Mouse (Mus musculus): ENCODE results near the gene Uck2. TPM values are rescaled to one million over a fixed set of nuclear protein-coding genes. Genes with fewer than 3 reads are reported as not detected.

Gene Uck2
- polyA plus RNA-seq, 1 experiment from 2014 or later = 69.1 TPM

- Histone ChIP-seq H3K4me3 (peak overlapping the region; percentile 19), H3K36me3 (0 out of 2 replicates have a peak, but pooled peaks cover 4% of the 10 kb centered on the region), H3K4me1 (peaks cover 51% of the 10 kb centered on the region), H3K9ac (no peak overlapping the region), H3K27ac (peak overlapping the region; percentile 90), H3K27me3 (no peaks in the 10 kb centered on the region), H3K9me3 (no peaks in the 10 kb centered on the region), H3K4me2 (peak overlapping the region; percentile 45)
- ATAC-seq (ENCODE audit: insufficient number of reproducible peaks, low FRiP score, low TSS enrichment, low read depth) = peak; percentile 49; the same call in 1 of the 2 replicates
- 14% methylated on average over 19 of the region's 19 CpGs for WGBS
These were observed 14.6 kb downstream of the Uck2 start for GRCm38 (mm10) chr1:167270342-167271111.

DNA sequence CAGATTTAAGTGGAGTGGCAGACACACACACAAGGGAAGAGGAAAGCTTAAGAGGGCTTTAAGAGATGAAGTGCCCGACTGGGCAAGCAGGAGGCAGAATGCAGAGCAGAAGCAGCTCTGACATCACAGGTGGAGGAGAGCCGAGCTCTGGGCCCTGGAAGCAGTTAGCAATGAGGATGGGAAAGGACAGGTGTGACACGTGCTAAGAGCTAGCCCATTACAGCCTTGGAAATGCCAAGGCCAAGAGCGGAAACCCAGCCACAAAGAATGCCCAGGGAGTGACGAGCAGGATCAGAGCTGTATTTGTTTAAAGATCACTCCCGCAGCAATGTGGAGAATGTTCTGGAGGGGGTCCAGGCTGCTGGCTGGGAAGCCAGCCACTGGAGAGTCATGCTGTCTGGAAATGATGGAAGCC is 15.3 kb downstream of the Uck2 start:
- Histone ChIP-seq H3K4me3 (peak overlapping the region; percentile 19), H3K4me2 (peak overlapping the region; percentile 45), H3K9ac (no peak overlapping the region), H3K9me3 (no peaks in the 10 kb centered on the region), H3K4me1 (peaks cover 51% of the 10 kb centered on the region), H3K27ac (peak overlapping the region; percentile 90), H3K36me3 (0 out of 2 replicates have a peak, but pooled peaks cover 3% of the 10 kb centered on the region), H3K27me3 (no peaks in the 10 kb centered on the region)
- ATAC-seq (ENCODE audit: insufficient number of reproducible peaks, low FRiP score, low TSS enrichment, low read depth) = peak; percentile 64
- 9% methylated on average over 6 of the region's 6 CpGs for WGBS

DNA sequence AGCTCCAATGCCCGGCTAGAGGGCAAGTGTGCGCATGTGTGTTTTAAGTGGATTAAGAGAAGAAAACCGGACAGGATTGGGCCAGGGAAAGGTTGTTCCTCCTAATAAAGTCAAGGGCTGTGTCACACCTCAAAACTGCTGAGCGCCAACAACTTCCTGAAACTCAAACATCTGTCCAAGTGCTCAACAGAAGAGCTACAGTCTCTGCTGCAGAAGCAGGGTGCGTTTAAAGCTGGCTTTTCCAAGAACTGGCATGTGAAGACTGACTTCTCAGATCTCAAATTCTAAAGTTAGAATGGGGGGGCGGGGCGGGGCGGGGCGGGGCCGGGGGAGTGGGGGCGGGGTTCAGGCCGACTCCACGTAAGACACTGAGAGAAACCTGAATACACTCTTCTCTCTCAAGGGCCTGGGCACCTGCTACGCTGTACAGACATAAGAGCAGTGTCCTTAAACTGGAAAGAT is 15.7 kb downstream of the Uck2 start:
- H3K9me3 ChIP-seq = no peaks in the 10 kb centered on the region
- WGBS = 18% methylated on average over 14 of the region's 14 CpGs
- H3K4me1 ChIP-seq = peaks cover 54% of the 10 kb centered on the region
- no peak overlapping the region for H3K9ac ChIP-seq
- H3K4me3 ChIP-seq = 0 out of 2 replicates have a peak overlapping the region, but pooled peaks have one; percentile 5
- H3K4me2 ChIP-seq = peak overlapping the region; percentile 45
- peak; percentile 20 for ATAC-seq (ENCODE audit: insufficient number of reproducible peaks, low FRiP score, low TSS enrichment, low read depth)
- no peaks in the 10 kb centered on the region for H3K27me3 ChIP-seq
- H3K36me3 ChIP-seq = no peaks in the 10 kb centered on the region
- peak overlapping the region; percentile 90 for H3K27ac ChIP-seq

- H3K9me3 ChIP-seq = no peaks in the 10 kb centered on the region
- peaks cover 48% of the 10 kb centered on the region for H3K4me1 ChIP-seq
- no peak for ATAC-seq (ENCODE audit: insufficient number of reproducible peaks, low FRiP score, low TSS enrichment, low read depth)
- H3K4me3 ChIP-seq = no peak overlapping the region
- H3K9ac ChIP-seq = no peak overlapping the region
- H3K36me3 ChIP-seq = no peaks in the 10 kb centered on the region
- peak overlapping the region; percentile 90 for H3K27ac ChIP-seq
- 82% methylated on average over 9 of the region's 9 CpGs for WGBS
- no peaks in the 10 kb centered on the region for H3K27me3 ChIP-seq
- no peak overlapping the region for H3K4me2 ChIP-seq
These were observed 16.6 kb downstream of the Uck2 start for GRCm38 (mm10) chr1:167268360-167269063.

DNA sequence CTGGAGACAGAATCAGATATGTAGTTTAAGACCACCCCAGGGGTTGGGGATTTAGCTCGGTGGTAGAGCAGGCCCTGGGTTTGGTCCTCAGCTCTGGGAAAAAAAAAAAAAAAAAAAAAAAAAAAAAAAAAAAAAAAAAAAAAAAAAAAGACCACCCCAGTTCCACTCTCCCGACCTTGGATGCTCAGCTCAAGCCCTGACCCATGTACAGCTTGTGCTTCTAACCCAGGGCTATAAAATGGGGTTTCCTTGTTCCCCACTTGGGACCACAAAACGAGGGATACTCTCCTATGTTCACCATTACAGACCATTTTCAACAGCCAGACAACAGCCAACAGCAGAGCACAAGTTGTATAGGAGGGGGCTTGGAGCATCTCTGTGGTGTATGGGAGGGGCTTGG is 18.4 kb downstream of the Uck2 start:
- peaks cover 51% of the 10 kb centered on the region for H3K4me1 ChIP-seq
- no peak overlapping the region for H3K4me3 ChIP-seq
- no peak overlapping the region for H3K27ac ChIP-seq
- no peak overlapping the region for H3K9ac ChIP-seq
- H3K9me3 ChIP-seq = no peaks in the 10 kb centered on the region
- no peaks in the 10 kb centered on the region for H3K36me3 ChIP-seq
- no peak for ATAC-seq (ENCODE audit: insufficient number of reproducible peaks, low FRiP score, low TSS enrichment, low read depth)
- WGBS = 75% methylated on average over 3 of the region's 3 CpGs
- no peaks in the 10 kb centered on the region for H3K27me3 ChIP-seq
- no peak overlapping the region for H3K4me2 ChIP-seq

DNA sequence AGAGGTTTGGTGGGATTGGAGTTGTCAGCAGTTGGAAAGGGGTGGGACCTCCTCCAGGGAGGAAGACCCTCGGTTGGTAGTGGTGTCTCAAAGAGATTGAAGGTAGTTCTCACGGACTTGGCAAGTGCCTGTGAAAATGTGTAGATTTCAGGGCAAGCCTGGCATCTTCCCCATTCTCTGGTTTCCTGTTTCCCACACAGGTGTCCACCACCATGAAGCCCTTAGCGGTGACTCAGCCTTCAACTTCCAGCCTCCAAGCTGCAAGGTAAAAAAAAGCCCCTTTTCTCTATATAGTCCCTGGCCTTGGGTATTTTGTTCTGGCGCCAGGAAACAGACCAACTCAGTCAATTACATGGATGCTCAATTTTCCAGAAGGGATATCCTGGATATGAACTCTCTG is 19.8 kb downstream of the Uck2 start:
- WGBS = 61% methylated on average over 4 of the region's 4 CpGs
- no peaks in the 10 kb centered on the region for H3K36me3 ChIP-seq
- ATAC-seq (ENCODE audit: insufficient number of reproducible peaks, low FRiP score, low TSS enrichment, low read depth) = no peak

GRCm38 (mm10) chr1:167262489-167263041 is 22.6 kb downstream of the Uck2 start:
- H3K36me3 ChIP-seq = no peaks in the 10 kb centered on the region
- H3K4me1 ChIP-seq = peaks cover 21% of the 10 kb centered on the region
- no peaks in the 10 kb centered on the region for H3K27me3 ChIP-seq
- no peaks in the 10 kb centered on the region for H3K9me3 ChIP-seq
- H3K4me2 ChIP-seq = no peak overlapping the region
- ATAC-seq (ENCODE audit: insufficient number of reproducible peaks, low FRiP score, low TSS enrichment, low read depth) = no peak
- no peak overlapping the region for H3K4me3 ChIP-seq
- WGBS = 65% methylated on average over 10 of the region's 10 CpGs
- H3K9ac ChIP-seq = no peak overlapping the region
- H3K27ac ChIP-seq = no peak overlapping the region

More for the DNA sequence above, 19.8 kb downstream of the Uck2 start:
- Histone ChIP-seq H3K9ac (no peak overlapping the region), H3K4me1 (peaks cover 43% of the 10 kb centered on the region), H3K27me3 (no peaks in the 10 kb centered on the region), H3K4me2 (no peak overlapping the region), H3K27ac (no peak overlapping the region), H3K9me3 (no peaks in the 10 kb centered on the region), H3K4me3 (no peak overlapping the region)

- Histone ChIP-seq H3K9me3 (no peaks in the 10 kb centered on the region), H3K27ac (peak overlapping the region; percentile 35; the same call in 1 of the 2 replicates), H3K4me1 (peaks cover 21% of the 10 kb centered on the region), H3K9ac (no peak overlapping the region), H3K36me3 (no peaks in the 10 kb centered on the region), H3K4me3 (no peak overlapping the region), H3K4me2 (no peak overlapping the region), H3K27me3 (no peaks in the 10 kb centered on the region)
- 72% methylated on average over 11 of the region's 11 CpGs for WGBS
- ATAC-seq (ENCODE audit: insufficient number of reproducible peaks, low FRiP score, low TSS enrichment, low read depth) = no peak
These were observed 23.4 kb downstream of the Uck2 start for GRCm38 (mm10) chr1:167261750-167262149.

- H3K27me3 ChIP-seq = no peaks in the 10 kb centered on the region
- H3K4me2 ChIP-seq = no peak overlapping the region
- H3K4me3 ChIP-seq = no peak overlapping the region
- H3K36me3 ChIP-seq = no peaks in the 10 kb centered on the region
- WGBS = 60% methylated on average over 10 of the region's 10 CpGs
- H3K9ac ChIP-seq = no peak overlapping the region
- peak overlapping the region; percentile 28; the same call in 1 of the 2 replicates for H3K27ac ChIP-seq
- H3K4me1 ChIP-seq = peaks cover 32% of the 10 kb centered on the region
- no peaks in the 10 kb centered on the region for H3K9me3 ChIP-seq
- ATAC-seq (ENCODE audit: insufficient number of reproducible peaks, low FRiP score, low TSS enrichment, low read depth) = no peak
These were observed 25.4 kb downstream of the Uck2 start for GRCm38 (mm10) chr1:167259702-167260101.

DNA sequence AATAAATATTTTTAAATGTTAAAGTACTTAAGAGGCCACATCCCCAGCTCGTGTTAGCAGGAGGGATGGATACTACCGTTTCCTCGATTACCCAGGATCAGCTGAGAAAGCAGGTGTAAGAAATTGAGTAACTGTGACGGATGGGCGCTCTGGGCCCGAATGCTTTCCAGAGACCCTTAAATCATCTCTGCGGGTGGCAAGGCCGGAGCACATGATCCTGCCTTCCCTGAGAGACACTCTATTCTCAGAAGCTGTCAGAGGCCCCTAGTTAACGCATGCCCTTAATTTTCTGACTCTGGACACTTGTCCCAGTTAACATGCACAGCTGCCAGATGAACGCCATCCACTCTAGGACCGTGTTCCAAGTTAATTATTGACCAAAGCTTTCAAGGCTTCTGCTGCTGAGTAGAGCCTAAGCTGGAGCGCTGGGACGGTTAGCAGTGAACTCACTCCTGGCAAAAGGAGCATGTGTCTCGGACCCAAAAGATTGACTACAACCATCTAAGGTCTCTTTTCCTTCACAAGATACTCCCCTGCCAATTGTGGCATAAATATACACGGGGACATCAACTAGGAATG is 28.3 kb downstream of the Uck2 start:
- H3K27ac ChIP-seq = no peak overlapping the region
- no peaks in the 10 kb centered on the region for H3K27me3 ChIP-seq
- H3K4me2 ChIP-seq = no peak overlapping the region
- no peak for ATAC-seq (ENCODE audit: insufficient number of reproducible peaks, low FRiP score, low TSS enrichment, low read depth)
- no peak overlapping the region for H3K9ac ChIP-seq
- WGBS = 66% methylated on average over 15 of the region's 15 CpGs
- no peak overlapping the region for H3K4me3 ChIP-seq
- no peaks in the 10 kb centered on the region for H3K9me3 ChIP-seq
- H3K36me3 ChIP-seq = no peaks in the 10 kb centered on the region
- H3K4me1 ChIP-seq = peaks cover 30% of the 10 kb centered on the region

DNA sequence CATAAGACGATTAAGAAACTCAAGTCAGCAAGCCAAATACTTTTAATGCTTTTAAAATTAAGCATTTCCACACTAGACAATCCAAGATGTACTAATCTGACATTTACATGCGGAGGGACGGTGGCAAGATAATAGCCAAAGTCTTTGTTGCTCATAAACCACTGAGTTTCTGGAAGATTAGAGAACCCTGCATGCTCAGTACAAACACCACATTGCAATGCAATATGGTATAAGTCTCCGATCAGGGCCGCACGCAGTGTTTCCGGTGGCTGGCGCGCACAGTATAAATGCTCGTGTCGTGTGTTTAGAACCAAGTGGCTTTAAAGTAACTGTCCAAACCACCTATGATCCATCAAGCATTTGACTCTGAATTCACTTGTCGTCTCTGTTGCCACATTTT is 31.5 kb downstream of the Uck2 start:
- Histone ChIP-seq H3K9ac (no peak overlapping the region), H3K36me3 (no peaks in the 10 kb centered on the region), H3K27ac (no peak overlapping the region), H3K4me2 (no peak overlapping the region), H3K27me3 (no peaks in the 10 kb centered on the region), H3K9me3 (no peaks in the 10 kb centered on the region), H3K4me1 (peaks cover 34% of the 10 kb centered on the region), H3K4me3 (no peak overlapping the region)
- no peak for ATAC-seq (ENCODE audit: insufficient number of reproducible peaks, low FRiP score, low TSS enrichment, low read depth)
- 87% methylated on average over 12 of the region's 12 CpGs for WGBS

Data from limb, embryonic 15.5 days (tissue).